Mouse (Mus musculus) bone marrow macrophage, adult 2 months (primary cell): ENCODE measurements around the gene Ghr.

Experiments used
- CTCF ChIP-seq: IDR thresholded peaks from 2 replicates; pipeline ENCODE4 v1.5.1; 2012; ENCODE audit warnings: low read depth, mild to moderate bottlenecking, low read length, moderate library complexity
- POLR2A ChIP-seq: IDR thresholded peaks from 2 replicates; pipeline ENCODE4 v1.6.1; 2012; ENCODE audit warnings: mild to moderate bottlenecking, low read depth, low read length, borderline replicate concordance

- TF ChIP-seq CTCF (no peak), POLR2A (no peak)
These were observed 92.4 kb downstream of the Ghr start for GRCm38 (mm10) chr15:3490868-3491267.
